Mouse (Mus musculus): Measurements from ENCODE around the gene Dennd2a. TPM values are rescaled to one million over a fixed set of nuclear protein-coding genes. Genes with fewer than 3 reads are reported as not detected.

Dennd2a gene
- total RNA-seq, 2 experiments from 2014 or later = 33.3 to 33.6 TPM

GRCm38 (mm10) chr6:39559276-39559939 is 1.7 kb upstream of the Dennd2a start:
- DNase-seq (ENCODE audit: low spot score in 2 of 2) = no peak

DNA sequence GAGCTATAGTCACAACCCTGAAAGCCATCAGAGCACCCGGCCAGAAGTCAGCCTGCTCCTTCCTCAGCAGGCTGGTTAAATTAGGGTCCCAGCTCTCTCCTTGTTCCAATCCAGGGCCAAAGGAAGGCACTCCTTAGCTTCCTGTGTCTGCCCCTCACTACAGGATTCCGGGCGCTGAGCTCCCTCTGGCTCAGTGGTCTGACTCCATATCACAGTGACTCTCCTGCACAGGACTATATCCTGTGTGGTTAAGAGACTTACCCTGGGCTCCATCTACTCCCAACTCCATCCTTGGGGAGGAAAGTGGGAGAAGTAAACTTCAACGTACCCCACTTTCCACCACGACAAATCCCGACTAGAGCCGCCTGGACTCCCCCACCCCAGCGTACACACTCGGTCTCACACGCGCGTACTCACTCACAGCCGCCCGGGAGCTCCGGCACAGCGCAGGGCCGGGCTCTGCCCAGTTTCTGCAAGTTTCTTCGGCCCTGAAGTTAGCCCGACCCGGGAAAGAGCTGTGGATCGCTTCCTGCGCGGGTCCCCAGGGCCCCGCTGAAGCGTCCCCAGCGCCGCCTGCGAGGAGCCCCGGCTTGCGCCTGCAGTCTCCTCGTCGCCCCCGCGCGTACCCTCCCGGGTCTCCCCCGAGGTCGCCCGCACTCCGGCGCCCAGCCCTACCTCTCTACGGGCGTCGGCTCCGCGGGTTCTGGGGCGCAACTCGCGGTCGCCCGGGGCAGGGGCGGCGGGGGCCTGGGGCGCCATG is 587 bp downstream of the Dennd2a start:
- DNase-seq (ENCODE audit: low spot score in 2 of 2) = peak; percentile 49 to 61

DNA sequence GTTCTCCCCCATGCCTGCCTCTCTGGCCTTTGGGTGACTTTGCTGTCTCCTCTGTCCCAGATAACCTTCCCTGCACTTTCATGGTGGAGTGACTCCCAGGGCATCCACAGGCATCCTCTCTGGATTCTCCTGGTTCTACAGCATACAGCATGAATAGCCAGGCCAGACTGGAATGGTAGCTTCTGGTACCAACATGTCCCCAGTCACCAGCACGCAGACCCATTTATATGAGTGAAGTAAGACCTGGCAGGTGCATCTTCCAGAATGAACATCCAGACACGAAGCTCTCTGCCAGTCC is 2.1 kb downstream of the Dennd2a start:
- DNase-seq (ENCODE audit: low spot score in 2 of 2) = no peak

- DNase-seq (ENCODE audit: low spot score in 2 of 2) = no peak
Observed at GRCm38 (mm10) chr6:39554888-39555647, 2.6 kb downstream of the Dennd2a start.

- DNase-seq (ENCODE audit: low spot score in 2 of 2) = no peak
Observed at GRCm38 (mm10) chr6:39551981-39552636, 5.6 kb downstream of the Dennd2a start.

GRCm38 (mm10) chr6:39548030-39548429 is 9.6 kb downstream of the Dennd2a start:
- no peak for DNase-seq (ENCODE audit: low spot score in 2 of 2)

- DNase-seq (ENCODE audit: low spot score in 2 of 2) = no peak
Observed at GRCm38 (mm10) chr6:39545474-39545873, 12.2 kb downstream of the Dennd2a start.

GRCm38 (mm10) chr6:39543769-39544420 is 13.8 kb downstream of the Dennd2a start:
- DNase-seq (ENCODE audit: low spot score in 2 of 2) = no peak

DNA sequence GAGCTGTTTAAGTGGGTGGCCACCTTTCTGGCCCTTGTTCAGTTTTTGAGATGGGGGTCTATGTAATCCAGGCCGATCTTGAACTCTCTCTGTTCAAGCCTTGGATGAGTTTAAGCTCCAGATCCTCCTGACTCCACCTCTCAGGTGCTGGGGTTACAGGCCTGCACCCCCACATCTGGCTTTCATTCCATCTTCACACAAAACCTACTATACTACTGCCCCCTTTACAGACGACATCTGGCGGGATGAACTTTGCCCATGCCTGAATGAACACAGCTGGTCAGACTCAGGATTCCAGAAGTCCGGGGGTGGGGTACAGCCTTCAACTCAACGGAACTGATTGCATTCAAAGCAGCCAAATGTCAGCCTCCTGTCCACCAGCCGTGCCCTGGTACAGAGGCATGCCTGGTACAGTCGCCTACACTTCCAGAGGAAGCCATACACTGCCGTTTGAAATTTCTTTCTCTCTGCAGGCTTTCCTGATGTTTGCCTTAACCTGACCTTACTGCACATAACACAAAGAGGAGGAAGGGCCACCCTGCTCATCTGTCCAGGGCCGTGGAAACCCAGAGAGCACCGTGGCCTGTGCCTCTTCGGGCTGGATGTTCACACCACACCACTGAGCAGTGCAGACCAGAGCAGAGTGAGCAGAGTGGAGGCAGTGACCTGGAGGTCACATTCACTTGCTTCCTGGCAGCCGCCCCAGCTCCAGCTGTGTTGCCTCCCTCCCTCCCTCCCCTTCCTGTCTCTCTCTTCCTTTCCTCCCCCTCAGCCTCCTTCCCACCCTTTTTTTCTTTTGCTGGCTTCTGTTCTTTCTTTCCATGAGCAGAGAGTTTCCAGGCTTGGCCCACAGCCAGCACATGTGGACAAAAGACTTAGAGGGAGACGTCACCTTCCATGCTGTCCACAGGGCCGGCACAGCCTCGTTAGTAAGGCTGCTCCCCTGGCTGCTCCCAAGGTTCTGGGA is 14.8 kb downstream of the Dennd2a start:
- peak; percentile 65 to 68 for DNase-seq (ENCODE audit: low spot score in 2 of 2)

DNA sequence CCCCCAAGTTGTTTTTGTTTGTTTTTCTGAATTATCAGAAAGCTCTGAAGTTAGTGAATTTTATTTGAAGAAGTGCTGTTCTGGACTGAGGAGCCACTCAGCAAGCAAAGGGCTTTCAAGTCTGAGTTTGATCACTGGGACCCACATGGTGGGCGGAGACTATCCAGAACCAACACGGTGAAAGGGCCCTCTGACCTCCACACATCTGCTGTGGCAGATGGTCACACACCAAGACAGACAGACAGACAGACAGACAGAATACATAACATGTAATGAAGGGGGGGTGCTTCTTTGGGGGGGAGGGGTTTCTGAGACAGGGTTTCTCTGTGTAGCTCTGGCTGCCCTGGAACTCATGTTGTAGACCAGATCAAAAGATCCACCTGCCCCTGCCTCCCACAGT is 17.1 kb downstream of the Dennd2a start:
- DNase-seq (ENCODE audit: low spot score in 2 of 2) = no peak

DNA sequence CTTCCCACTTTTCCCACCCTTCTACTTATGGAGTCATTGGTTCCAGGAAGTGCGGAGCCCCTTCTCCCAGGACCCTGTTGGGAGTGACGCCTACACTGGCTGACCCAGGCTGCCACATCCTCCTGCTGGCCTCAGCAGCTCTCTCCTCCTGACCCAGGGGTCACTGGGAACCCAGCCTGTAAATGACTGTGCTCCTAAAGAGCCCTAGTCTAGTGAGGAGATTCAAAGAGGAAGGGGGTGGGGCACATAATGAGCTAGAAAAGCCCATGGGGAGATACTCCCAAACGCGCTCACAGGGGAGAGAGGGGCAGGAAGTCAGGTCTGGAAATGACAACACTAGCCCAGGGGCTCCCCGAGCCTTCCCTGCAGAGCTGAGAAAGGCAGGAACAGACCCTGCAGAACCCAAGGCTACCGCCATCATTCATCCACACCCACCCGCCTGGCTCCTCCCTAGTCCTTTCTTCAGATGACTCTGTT is 17.9 kb downstream of the Dennd2a start:
- DNase-seq (ENCODE audit: low spot score in 2 of 2) = no peak

DNA sequence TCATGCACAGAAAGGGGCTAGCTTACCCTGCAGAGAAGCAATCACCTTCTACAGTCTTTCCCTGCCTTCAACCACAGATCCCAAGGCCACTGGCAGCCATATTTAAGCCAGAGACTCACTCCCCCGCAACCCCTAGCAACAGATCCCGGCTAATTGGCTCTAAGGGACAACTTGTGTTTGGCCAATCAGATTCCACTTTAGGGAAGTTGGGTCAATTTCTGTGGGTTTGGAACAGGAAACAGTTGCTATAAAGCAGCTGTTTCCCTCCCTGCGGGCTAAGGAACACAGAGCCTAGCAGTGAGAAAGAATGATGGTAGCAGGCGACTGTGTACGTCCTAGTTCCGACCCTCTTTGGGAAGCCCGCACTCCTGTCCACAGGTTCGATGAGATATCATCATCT is 19.4 kb downstream of the Dennd2a start:
- DNase-seq (ENCODE audit: low spot score in 2 of 2) = no peak

DNA sequence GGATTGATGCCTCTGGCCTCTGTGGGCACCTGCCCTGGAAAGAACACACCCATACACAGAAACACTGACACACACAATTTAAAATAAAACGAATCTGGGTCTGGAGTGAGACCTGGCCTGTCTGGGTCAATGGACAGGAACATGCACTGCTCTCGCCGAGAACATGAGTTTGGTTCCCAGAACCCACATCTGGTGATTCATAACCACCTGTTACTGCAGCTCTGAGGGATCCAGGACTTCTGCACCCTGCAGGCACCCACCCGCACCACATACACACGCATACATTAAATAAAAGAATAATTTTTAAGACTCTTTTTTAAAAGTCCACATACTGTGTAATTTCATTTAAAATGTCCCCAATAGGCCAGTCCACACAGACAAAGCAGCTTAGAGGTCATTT is 20.4 kb downstream of the Dennd2a start:
- DNase-seq (ENCODE audit: low spot score in 2 of 2) = no peak

DNA sequence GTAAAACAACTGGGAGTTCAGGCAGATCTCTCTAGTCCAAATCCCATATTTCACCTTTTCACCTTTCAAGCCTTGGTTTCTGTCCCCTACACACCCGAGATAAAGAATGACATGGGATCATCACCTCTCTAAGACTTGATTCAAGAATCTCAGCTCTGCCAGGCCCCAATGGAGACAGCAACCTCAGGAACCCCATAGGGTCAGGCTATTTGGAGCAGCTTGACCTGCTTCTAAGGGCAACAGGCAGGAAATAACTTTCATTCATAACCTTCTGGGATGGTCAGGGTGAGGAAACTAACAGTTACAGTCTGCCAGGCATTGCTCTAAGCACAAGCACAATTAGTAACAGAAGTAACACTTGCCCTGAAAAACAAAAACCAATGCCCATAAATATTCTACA is 21.0 kb downstream of the Dennd2a start:
- DNase-seq (ENCODE audit: low spot score in 2 of 2) = no peak

- no peak for DNase-seq (ENCODE audit: low spot score in 2 of 2)
Observed at GRCm38 (mm10) chr6:39534944-39535343, 22.7 kb downstream of the Dennd2a start.

DNA sequence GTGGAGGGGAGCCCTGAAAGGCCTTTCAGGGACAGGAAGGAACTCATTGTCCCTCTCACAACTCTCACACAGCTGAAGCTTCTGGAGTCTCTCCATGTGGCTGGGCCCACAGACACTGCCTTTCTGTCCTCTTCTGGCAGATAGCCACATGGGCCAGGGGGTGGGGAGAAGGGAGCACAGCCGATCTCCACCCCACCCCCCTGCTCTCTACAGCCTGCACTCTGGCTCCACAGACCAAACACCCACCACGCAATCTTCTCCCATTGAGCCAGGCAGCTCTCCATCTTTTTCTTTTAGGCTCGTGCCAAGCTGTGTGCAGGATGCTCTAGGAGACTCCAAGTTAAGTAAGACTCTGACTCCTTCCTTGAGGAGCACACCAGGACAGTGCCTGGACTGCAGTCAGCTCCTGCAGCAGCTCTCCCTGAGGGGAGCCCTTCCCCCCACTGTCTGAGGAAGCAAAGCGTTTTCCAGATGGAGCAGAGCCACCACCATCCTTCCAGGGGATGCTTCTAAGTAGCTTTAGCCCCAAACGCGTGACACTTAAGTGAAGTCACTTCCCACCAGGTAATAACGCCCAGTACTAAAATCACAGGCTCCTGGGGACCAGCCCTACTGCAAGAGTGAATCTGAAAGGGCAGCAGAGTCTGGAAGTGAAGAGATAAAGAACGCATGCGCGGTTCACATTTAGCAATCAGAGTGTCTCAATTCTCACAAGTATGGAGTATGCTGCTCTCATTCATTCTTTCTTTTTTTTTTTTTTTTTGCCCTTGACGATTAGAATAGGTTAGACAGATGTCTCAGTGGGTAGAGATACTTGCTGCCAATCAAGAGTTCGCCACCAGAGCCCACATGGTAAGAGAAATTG is 28.8 kb downstream of the Dennd2a start:
- peak; percentile 86 to 88 for DNase-seq (ENCODE audit: low spot score in 2 of 2)

DNA sequence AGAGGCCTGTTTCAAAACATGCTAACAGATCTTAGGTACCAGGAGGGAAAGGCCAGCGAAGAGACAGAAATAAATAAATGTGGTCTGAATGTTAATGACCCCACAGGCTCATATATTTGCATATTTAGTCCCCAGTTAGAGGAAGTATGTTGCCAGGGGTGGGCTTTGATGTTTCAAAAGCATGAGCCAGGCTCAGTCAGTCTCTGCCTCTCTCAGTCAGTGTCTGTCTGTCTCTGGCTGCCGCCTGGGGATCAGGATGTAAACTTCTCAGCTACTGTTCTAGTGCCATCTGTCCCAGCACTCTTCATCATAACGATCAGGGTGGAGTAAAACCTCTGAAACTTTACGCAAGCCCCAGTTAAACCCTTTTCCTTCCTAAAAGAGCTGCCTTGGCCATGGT is 29.9 kb downstream of the Dennd2a start:
- DNase-seq (ENCODE audit: low spot score in 2 of 2) = peak in 1 of 2 experiments; percentile 38

DNA sequence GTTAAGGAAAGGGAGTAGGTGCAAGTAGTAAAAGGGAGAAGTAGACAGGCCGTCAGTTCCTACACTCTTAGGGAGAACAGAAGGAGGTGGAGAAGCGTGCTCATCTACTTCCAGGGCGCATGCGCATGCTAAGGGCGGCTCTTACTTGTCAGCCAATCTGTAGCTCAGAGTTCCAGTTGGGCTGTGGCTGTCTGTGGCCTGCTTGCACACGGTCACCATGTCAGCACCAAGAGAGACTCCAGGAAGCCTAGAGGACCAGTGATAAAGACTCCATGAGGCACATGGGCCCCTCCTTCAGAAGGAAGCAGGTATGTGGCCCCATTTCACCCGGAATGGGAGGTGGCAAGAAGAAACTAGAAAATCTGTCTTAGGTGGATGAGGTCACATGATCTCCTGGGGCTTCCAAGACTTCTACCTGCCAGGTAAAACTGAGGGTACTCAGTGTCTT is 30.3 kb downstream of the Dennd2a start:
- peak in 1 of 2 experiments; percentile 37 for DNase-seq (ENCODE audit: low spot score in 2 of 2)

GRCm38 (mm10) chr6:39526797-39527196 is 30.9 kb downstream of the Dennd2a start:
- DNase-seq (ENCODE audit: low spot score in 2 of 2) = no peak

Measured in layer of hippocampus, postnatal 10 days (tissue).